Mouse (Mus musculus) megakaryocyte, embryonic 14.5 days (primary cell): ENCODE measurements around the gene Gpr183.

Source experiments
- FLI1 ChIP-seq: IDR thresholded peaks from 2 replicates; pipeline ENCODE4 v1.6.1; 2012; ENCODE audit warnings: low read length, inconsistent platforms, mixed read lengths
- GATA1 ChIP-seq: IDR thresholded peaks from 3 replicates; pipeline ENCODE4 v1.6.1; 2012; ENCODE audit warnings: mixed read lengths, low read length, inconsistent platforms, borderline replicate concordance

GRCm38 (mm10) chr14:121992395-121993280, 27.6 kb upstream of the Gpr183 start:
- TF ChIP-seq GATA1 (no peak), FLI1 (no peak)
